Mouse (Mus musculus) kidney, embryonic 15.5 days (tissue): ENCODE measurements around the gene Tmeff1. TPM values are rescaled to one million over a fixed set of nuclear protein-coding genes. Genes with fewer than 3 reads are reported as not detected.
"Not testable (repeated sequence)": the region's sequence is repeated elsewhere in the genome, so short reads cannot be mapped to it uniquely, and the experiment has no call there.

ENCODE experiments used
- ATAC-seq: fragments of 200-750 bp; cut with Nextera tagmentation; replicated peaks from 2 replicates; pipeline ENCODE4 v1.8.0; 2017; ENCODE audit warnings: moderate TSS enrichment; ENCODE audit not compliant: low FRiP score
- H3K27ac ChIP-seq: fragments of 300-500 bp; sonication (generic); 2 replicates; pipeline ENCODE4 v1.5.1; 2015; ENCODE audit warnings: mild to moderate bottlenecking, inconsistent platforms
- H3K27me3 ChIP-seq: fragments of 300-500 bp; sonication (generic); 2 replicates; pipeline ENCODE4 v1.6.1; 2015; ENCODE audit warnings: inconsistent platforms
- H3K36me3 ChIP-seq: fragments of 300-500 bp; sonication (generic); 2 replicates; pipeline ENCODE4 v1.6.1; 2015; ENCODE audit warnings: inconsistent platforms
- H3K4me1 ChIP-seq: fragments of 300-500 bp; sonication (generic); 2 replicates; pipeline ENCODE4 v1.6.1; 2015; ENCODE audit warnings: inconsistent platforms
- H3K4me2 ChIP-seq: fragments of 300-500 bp; sonication (generic); 2 replicates; pipeline ENCODE4 v1.6.1; 2015; ENCODE audit warnings: moderate library complexity, mild to moderate bottlenecking, inconsistent platforms
- H3K4me3 ChIP-seq: fragments of 300-500 bp; sonication (generic); replicated peaks from 2 replicates; pipeline ENCODE4 v1.5.1; 2015; ENCODE audit warnings: mild to moderate bottlenecking, inconsistent platforms
- H3K9ac ChIP-seq: fragments of 300-500 bp; sonication (generic); 2 replicates; pipeline ENCODE4 v1.6.1; 2015; ENCODE audit warnings: mild to moderate bottlenecking, inconsistent platforms
- H3K9me3 ChIP-seq: fragments of 300-500 bp; sonication (generic); replicated peaks from 2 replicates; pipeline ENCODE4 v1.6.1; 2016; ENCODE audit warnings: inconsistent platforms
- WGBS: fragments of 180-500 bp; shearing (Covaris S2); methylation state at CpG from one replicate; pipeline ENCODE4 v1.1.7; 2015; ENCODE audit warnings: mixed read lengths; 5-methylcytosine and 5-hydroxymethylcytosine counted together
- polyA plus RNA-seq: library from polyadenylated mRNA; unstranded; fragments of >200 nt; fragmentation: Nextera tagmentation; extraction: Ambion mirVana; gene quantifications from 2 replicates; pipeline ENCODE4 v1.2.1, GENCODE M21; 2015

Gene Tmeff1
- polyA plus RNA-seq, 1 experiment from 2014 or later, result 53.8 TPM

DNA sequence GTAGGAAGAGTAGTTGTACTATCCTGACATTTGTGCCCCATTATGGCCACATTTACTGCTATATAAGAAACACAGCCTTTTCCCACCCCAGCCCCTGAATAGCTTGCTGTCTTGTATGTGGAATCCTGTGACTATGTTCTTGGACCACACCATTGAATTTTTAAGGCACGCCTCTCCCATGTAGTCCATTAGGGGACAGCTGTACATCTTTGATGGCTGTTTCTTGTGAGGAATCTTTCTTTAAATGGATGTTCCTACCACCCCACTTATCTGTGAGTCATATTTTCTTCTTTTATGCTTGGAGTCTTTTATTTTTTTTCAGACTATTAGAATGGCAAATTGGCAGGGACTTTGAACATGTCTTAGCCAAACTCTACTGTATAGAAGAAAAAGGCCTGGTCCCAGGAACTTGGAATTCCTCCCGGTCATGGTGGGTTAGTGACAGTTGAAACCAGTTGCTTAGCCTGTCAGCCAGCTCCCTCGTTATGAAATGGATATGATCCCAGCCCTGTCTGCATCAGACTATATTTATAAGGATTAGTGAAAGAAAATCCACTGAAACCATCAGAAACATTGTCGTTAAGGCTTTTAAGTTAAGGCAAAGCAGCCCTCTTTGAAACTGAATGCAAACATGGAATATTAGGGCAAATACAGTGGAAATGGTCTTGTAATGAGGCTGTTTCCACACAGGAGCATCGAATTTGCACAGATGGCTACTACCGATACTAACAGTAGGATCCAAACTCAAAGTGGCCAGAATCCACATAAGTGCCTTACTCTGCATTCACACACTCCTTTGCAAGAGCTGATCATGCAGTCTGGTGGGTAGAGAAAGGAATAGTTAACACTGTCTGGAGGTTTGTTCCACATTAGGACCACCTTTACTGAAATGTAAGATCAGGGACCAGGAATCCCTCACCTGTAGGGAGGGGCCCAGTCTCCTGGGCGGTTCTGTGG lies 75.9 kb downstream of the Tmeff1 start:
- Histone ChIP-seq H3K27me3 (no peaks in the 10 kb centered on the region), H3K36me3 (peaks cover 71% of the 10 kb centered on the region), H3K27ac (no peak overlapping the region), H3K9ac (no peak overlapping the region), H3K4me1 (no peaks in the 10 kb centered on the region), H3K9me3 (no peaks in the 10 kb centered on the region), H3K4me2 (no peak overlapping the region), H3K4me3 (no peak overlapping the region)
- ATAC-seq, result no peak
- 88% methylated on average over 7 of the region's 7 CpGs for WGBS

DNA sequence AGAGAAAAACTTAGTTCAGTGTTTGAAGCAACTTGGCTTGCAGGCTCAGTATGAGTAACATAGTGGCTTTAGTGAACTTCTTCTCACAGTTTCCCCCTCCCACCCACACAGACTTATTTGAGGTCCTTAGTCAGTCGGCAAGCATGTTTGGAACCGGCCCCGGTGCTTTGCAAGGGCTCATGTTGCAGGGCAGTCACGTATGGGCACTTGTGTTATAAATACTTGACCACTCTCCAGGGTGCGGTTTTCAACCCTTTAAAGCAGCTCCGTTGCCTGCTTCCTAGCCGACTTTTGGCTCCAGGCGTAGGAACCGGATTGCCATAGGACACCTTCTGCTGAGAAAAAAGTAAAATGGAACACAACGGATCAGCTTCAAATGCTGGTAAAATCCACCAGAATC lies 78.3 kb downstream of the Tmeff1 start, which contains the start of gene Cavin4:
Gene Cavin4, plus strand, starts transcription at position 244 of the 400 bp plus-strand sequence.
- no peak within 1 kb of the TSS for H3K9ac ChIP-seq
- no peak within 1 kb of the TSS for H3K27ac ChIP-seq
- no peaks in the 10 kb centered on the region for H3K4me1 ChIP-seq
- no peak within 1 kb of the TSS for H3K4me3 ChIP-seq
- WGBS, result 83% methylated on average over 10 of the region's 10 CpGs
- H3K4me2 ChIP-seq, result no peak within 1 kb of the TSS
- ATAC-seq, result no peak
- no peaks in the 10 kb centered on the region for H3K27me3 ChIP-seq
- peaks cover 57% of the 10 kb centered on the region for H3K36me3 ChIP-seq
- H3K9me3 ChIP-seq, result no peaks in the 10 kb centered on the region

DNA sequence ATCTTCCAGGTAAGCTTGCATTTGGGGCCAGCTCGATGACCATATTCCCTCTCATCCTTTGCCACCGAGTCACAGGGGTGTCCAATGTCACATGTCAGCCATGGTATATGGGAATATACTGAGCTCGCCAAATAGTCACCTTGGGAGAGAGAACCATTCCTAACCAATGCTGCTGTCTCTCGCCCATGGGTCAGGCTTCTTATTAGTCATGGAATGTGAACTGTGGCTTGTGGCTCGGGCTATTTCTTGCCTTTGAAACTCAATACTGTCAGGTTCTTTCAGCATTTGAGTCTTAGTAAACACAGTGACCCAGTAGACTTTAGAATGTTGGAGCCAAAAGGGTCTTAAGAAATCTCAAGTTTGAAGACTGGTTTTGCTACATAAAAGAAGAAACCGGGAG lies 79.0 kb downstream of the Tmeff1 start:
- no peak for ATAC-seq
- Histone ChIP-seq H3K36me3 (peaks cover 50% of the 10 kb centered on the region), H3K27me3 (no peaks in the 10 kb centered on the region), H3K9ac (no peak overlapping the region), H3K27ac (no peak overlapping the region), H3K4me3 (no peak overlapping the region), H3K4me1 (no peaks in the 10 kb centered on the region), H3K4me2 (no peak overlapping the region), H3K9me3 (no peaks in the 10 kb centered on the region)
- WGBS, result 81% methylated on average over 6 of the region's 6 CpGs

DNA sequence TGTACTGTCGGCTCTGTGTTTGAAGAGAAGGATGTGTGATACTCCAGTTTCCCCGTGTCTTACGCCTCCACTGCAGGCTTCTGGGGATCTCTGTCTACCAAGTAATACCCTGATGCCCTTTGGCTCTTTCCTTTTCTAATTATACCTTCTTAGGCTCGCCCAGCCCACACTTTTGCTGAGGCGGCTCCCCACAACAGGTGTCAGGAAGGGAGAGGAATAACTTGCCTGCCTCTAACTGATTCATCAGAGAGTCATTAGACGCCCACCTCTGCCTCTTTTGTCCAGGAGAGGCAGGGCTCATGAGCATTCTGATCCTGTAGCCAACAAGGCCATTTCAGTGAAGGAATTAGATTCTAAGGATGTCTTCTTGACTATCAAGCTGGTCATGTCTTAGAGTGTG lies 82.3 kb downstream of the Tmeff1 start:
- Histone ChIP-seq H3K27ac (no peak overlapping the region), H3K9ac (no peak overlapping the region), H3K4me1 (no peaks in the 10 kb centered on the region), H3K9me3 (no peaks in the 10 kb centered on the region), H3K27me3 (no peaks in the 10 kb centered on the region), H3K4me3 (no peak overlapping the region), H3K36me3 (peaks cover 33% of the 10 kb centered on the region), H3K4me2 (no peak overlapping the region)
- WGBS, result 81% methylated on average over 6 of the region's 6 CpGs
- no peak for ATAC-seq

DNA sequence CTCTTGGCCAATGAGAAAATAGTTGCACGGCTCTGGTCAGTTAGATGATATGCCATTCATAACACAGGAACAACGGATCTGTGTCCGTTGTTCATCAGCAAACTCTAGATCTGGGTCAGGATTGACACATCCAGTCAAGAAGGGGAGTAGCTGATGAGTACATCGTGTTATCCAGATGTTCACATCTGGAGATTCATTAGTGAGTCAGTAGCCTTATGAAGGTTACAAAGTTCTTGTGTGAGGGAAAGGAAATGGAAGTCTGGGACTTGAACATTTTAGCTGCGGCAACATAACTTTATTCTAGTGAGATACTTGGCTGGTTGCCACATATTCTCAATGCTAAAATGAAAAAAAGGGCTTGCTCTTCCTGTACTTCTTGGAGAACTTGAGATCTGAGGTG lies 87.9 kb downstream of the Tmeff1 start:
- Histone ChIP-seq H3K9ac (no peak overlapping the region), H3K4me3 (no peak overlapping the region), H3K27me3 (no peaks in the 10 kb centered on the region), H3K4me1 (no peaks in the 10 kb centered on the region), H3K27ac (no peak overlapping the region), H3K36me3 (peaks cover 37% of the 10 kb centered on the region), H3K4me2 (no peak overlapping the region), H3K9me3 (no peaks in the 10 kb centered on the region)
- 82% methylated on average over 5 of the region's 5 CpGs for WGBS
- no peak for ATAC-seq

DNA sequence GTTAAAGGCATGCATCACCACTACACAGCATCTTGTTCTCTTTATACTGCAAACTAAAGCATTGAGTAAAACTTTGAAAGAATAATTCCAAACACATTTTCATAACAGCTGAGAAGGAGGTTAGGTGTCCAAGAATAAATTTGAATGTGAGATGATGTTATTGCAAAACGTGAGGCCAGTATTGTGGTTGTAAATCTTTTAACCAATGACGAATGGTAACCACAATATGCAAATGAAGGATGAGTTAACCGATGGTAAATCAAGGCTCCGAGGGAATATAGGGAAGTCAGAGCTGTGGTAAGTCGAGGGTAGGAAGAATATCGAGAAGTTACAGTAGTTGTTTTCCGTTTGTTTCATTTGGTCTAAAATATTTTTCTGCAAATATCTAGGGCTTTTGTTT lies 89.4 kb downstream of the Tmeff1 start:
- H3K27me3 ChIP-seq, result no peaks in the 10 kb centered on the region
- WGBS, result 88% methylated on average over 7 of the region's 7 CpGs
- no peak overlapping the region for H3K4me2 ChIP-seq
- no peaks in the 10 kb centered on the region for H3K9me3 ChIP-seq
- no peak for ATAC-seq
- no peaks in the 10 kb centered on the region for H3K4me1 ChIP-seq
- no peak overlapping the region for H3K9ac ChIP-seq
- no peak overlapping the region for H3K27ac ChIP-seq
- peaks cover 37% of the 10 kb centered on the region for H3K36me3 ChIP-seq
- no peak overlapping the region for H3K4me3 ChIP-seq

DNA sequence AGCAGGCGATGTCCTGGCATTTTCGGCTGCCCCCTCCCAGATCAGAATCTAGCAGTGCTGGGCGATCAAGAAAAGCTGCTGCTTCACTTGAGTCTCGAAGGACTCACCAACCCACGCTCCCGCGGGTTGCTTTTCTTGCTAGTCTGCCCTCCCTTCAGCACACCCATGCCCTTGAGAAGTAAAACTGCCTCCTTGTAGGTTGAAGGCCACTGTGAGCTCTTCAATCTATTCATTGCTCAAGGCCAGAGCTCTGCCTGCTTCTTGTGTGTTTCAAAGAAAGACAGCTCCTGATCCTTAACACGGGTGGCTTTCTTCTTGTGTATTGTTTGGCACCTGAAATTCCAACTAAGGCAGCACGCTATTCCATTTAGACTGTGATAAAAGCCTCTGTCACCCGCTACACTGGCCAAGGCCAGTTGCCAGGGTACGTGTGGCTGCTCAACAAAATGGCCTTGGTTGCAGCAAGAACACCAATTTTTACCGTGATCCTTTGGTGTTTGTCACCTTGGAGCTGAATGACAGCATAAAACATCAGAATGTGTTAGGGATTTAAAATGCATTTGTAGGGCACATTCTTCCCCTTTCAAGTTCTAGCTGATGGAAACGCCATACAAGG lies 91.7 kb downstream of the Tmeff1 start:
- no peak overlapping the region for H3K27ac ChIP-seq
- ATAC-seq, result no peak
- H3K36me3 ChIP-seq, result peaks cover 32% of the 10 kb centered on the region
- H3K4me1 ChIP-seq, result 0 out of 2 replicates have a peak, but pooled peaks cover 2% of the 10 kb centered on the region
- H3K9me3 ChIP-seq, result no peaks in the 10 kb centered on the region
- WGBS, result 92% methylated on average over 13 of the region's 13 CpGs
- H3K9ac ChIP-seq, result no peak overlapping the region
- no peak overlapping the region for H3K4me2 ChIP-seq
- H3K4me3 ChIP-seq, result no peak overlapping the region
- H3K27me3 ChIP-seq, result no peaks in the 10 kb centered on the region

DNA sequence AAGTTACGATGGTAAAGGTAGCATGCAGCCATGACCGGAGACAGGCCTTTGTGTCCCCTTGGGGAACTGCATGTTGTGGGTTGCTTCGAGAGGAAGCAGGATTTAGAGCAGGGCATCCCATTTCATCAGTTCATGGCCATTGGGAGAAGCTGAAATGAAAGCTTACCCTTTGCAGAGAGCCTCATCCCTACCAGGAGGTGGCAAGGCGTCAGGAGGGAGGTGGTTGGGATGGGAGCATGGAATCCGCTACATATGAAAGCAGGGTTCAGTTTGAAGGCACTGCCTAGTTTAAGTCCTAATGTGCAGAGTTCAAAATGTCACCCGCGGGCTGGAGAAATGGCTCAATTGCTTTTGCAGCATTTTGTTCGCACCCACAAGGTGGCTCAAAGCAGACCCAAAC lies 92.3 kb downstream of the Tmeff1 start:
- no peak overlapping the region for H3K4me3 ChIP-seq
- H3K27ac ChIP-seq, result no peak overlapping the region
- peaks cover 26% of the 10 kb centered on the region for H3K36me3 ChIP-seq
- H3K27me3 ChIP-seq, result no peaks in the 10 kb centered on the region
- 0 out of 2 replicates have a peak, but pooled peaks cover 2% of the 10 kb centered on the region for H3K4me1 ChIP-seq
- WGBS, result 95% methylated on average over 8 of the region's 8 CpGs
- H3K9me3 ChIP-seq, result no peaks in the 10 kb centered on the region
- H3K9ac ChIP-seq, result no peak overlapping the region
- ATAC-seq, result no peak
- no peak overlapping the region for H3K4me2 ChIP-seq

DNA sequence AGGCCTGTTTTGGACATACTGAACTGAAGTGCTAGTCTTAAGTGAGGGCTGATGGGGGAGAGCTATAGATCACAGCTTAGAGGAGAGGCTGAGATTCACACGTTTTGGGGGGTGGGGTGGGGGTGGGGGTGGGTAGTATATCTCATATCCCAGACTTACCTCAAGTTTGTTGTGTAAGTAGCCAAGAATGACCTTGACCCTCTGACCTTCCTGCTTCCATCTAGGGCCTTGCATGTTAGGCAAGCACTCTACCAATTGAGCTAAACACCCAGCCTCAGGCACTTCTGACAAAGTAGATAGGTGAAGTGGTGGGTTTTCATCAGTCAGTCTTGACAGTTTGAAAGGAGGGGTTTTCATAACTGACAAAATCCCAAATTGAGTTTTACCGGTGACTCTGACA lies 92.8 kb downstream of the Tmeff1 start:
- no peak overlapping the region for H3K9ac ChIP-seq
- 0 out of 2 replicates have a peak, but pooled peaks cover 2% of the 10 kb centered on the region for H3K4me1 ChIP-seq
- H3K36me3 ChIP-seq, result peaks cover 20% of the 10 kb centered on the region
- H3K9me3 ChIP-seq, result no peaks in the 10 kb centered on the region
- no peak overlapping the region for H3K4me2 ChIP-seq
- H3K4me3 ChIP-seq, result no peak overlapping the region
- H3K27ac ChIP-seq, result no peak overlapping the region
- H3K27me3 ChIP-seq, result no peaks in the 10 kb centered on the region
- no peak for ATAC-seq
- 80% methylated on average over 2 of the region's 2 CpGs for WGBS

DNA sequence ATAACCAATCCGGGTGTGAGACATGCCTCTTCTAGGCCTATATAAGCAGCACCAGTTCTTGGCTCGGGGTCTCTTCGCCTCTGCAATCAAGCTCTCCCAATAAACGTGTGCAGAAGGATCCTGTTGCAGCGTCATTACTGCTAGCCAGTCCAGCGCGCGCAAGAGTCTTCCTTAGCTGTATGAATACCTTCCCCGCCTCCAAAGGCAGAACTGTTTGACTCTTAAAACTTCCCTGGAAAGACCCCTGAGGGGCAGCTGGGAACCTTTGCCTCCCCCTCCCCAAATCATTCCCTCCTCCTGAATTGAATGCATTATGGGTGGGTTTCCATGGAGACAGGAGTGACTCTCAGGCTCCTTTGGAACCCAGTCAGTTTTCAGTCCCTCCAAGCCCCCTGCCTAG lies 93.8 kb downstream of the Tmeff1 start:
- no peak overlapping the region for H3K9ac ChIP-seq
- no peak overlapping the region for H3K4me2 ChIP-seq
- H3K4me1 ChIP-seq, result 0 out of 2 replicates have a peak, but pooled peaks cover 2% of the 10 kb centered on the region
- H3K9me3 ChIP-seq, result no peaks in the 10 kb centered on the region
- no peak overlapping the region for H3K27ac ChIP-seq
- 92% methylated on average over 9 of the region's 9 CpGs for WGBS
- no peaks in the 10 kb centered on the region for H3K27me3 ChIP-seq
- peaks cover 11% of the 10 kb centered on the region for H3K36me3 ChIP-seq
- H3K4me3 ChIP-seq, result no peak overlapping the region
- no peak for ATAC-seq

DNA sequence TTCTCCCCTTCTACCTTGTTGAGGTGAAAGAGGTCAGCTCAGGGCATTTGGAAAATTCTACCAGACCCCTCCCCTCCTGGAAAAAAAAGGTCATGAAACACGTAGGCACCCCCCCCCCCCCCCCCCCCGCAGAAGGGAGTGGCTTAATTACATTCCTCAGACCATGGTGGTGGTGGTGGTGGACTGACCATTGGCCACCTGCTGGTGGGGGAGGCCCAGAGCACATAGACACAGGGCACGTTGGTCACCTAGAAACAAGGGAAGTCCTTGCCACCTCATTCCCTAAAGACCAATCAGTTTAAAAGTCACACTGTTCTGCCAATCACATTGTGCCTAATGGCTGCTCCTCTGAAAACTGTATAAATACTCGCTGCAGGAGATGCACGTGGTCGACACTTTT lies 94.8 kb downstream of the Tmeff1 start:
- H3K4me3 ChIP-seq, H3K27ac ChIP-seq, H3K9ac ChIP-seq, H3K9me3 ChIP-seq, H3K4me2 ChIP-seq, ATAC-seq, H3K27me3 ChIP-seq, H3K36me3 ChIP-seq, H3K4me1 ChIP-seq: not testable (repeated sequence)
- 63% methylated on average over 6 of the region's 6 CpGs for WGBS

DNA sequence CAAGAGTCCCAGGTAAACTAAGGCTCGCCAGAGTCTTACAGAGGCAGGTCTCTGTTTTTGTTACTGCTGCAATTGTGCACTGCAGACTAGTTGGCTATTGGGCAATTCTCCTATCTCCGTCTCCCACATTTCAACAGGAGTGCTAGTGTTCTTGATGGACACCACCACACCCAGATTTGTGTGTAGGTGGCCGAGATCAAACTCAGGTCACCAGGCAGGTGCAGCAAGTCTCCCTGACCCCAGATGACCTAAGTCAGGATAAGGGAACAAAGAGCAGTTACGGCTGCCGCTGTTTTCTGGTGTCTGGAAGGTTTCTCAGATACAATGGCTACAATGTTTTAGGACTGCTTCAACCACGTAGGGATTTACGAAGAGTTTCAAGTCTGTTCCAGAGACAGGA lies 95.2 kb downstream of the Tmeff1 start:
- no peaks in the 10 kb centered on the region for H3K9me3 ChIP-seq
- H3K36me3 ChIP-seq, result no peaks in the 10 kb centered on the region
- no peak overlapping the region for H3K9ac ChIP-seq
- H3K27ac ChIP-seq, result no peak overlapping the region
- no peak for ATAC-seq
- H3K4me3 ChIP-seq, result no peak overlapping the region
- H3K4me1 ChIP-seq, result peaks cover 9% of the 10 kb centered on the region; the same call in 1 of the 2 replicates
- 70% methylated on average over 7 of the region's 7 CpGs for WGBS
- H3K27me3 ChIP-seq, result no peaks in the 10 kb centered on the region
- no peak overlapping the region for H3K4me2 ChIP-seq
